Mouse (Mus musculus): ENCODE measurements around the gene Mapre3. TPM values are rescaled to one million over a fixed set of nuclear protein-coding genes. Genes with fewer than 3 reads are reported as not detected.
"Not testable (repeated sequence)": the region's sequence is repeated elsewhere in the genome, so short reads cannot be mapped to it uniquely, and the experiment has no call there.

Gene Mapre3
- polyA plus RNA-seq, 1 experiment from 2014 or later, result 38.2 TPM

GRCm38 (mm10) chr5:30867712-30868111, 53.3 kb downstream of the Mapre3 start, which contains the start of gene Tmem214:
Gene Tmem214, plus strand, starts transcription at chr5:30868012.
- H3K4me1 ChIP-seq (replicated peaks; ENCODE audit: control insufficient read depth, insufficient read depth, low read length), result peaks cover 2% of the 10 kb centered on the region; the same call in 1 of the 2 replicates
- no peak within 1 kb of the TSS for H3K4me3 ChIP-seq (ENCODE audit: low read depth, low read length)
- no peak within 1 kb of the TSS for H3K27ac ChIP-seq (ENCODE audit: low read depth, low read length)
- WGBS, result 92% methylated on average over 3 of the region's 3 CpGs
- H3K36me3 ChIP-seq (ENCODE audit: control insufficient read depth, insufficient read depth, low read length), result no peaks in the 10 kb centered on the region
- no peak for ATAC-seq (ENCODE audit: low FRiP score)
- no peak within 1 kb of the TSS for H3K4me2 ChIP-seq (replicated peaks; ENCODE audit: low read depth, low read length)
- no peak within 1 kb of the TSS for H3K9ac ChIP-seq (ENCODE audit: low read depth, low read length)
- no peak for DNase-seq (ENCODE audit: low spot score)
- no peaks in the 10 kb centered on the region for H3K27me3 ChIP-seq (ENCODE audit: control insufficient read depth, insufficient read depth, low read length)
- no peaks in the 10 kb centered on the region for H3K9me3 ChIP-seq (ENCODE audit: control insufficient read depth, low read length)

DNA sequence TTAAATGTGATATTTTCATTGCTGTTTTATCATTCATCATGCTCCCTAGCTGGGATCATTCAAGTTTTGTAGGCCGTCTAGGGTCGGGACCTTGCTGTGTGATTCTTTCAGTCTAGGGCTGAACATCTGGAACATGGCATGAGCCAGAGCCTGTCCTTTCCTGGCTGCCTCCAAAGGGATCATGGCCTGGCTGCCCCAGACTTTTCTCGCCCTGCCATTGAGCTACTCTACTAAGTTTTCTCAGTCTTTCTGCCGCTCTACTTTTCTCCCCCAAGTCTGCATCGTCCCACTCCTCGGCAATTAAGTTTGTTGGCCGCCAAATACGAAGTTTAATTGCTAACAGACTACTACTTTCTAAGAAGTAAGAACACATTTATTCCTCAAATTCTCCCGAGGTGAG, 54.5 kb downstream of the Mapre3 start:
- WGBS, result 22% methylated on average over 9 of the region's 9 CpGs
- peak overlapping the region; percentile 65 for H3K9ac ChIP-seq (ENCODE audit: low read depth, low read length)
- H3K9me3 ChIP-seq (ENCODE audit: control insufficient read depth, low read length), result no peaks in the 10 kb centered on the region
- H3K36me3 ChIP-seq (ENCODE audit: control insufficient read depth, insufficient read depth, low read length), result 0 out of 2 replicates have a peak, but pooled peaks cover 5% of the 10 kb centered on the region
- peaks cover 2% of the 10 kb centered on the region; the same call in 1 of the 2 replicates for H3K4me1 ChIP-seq (replicated peaks; ENCODE audit: control insufficient read depth, insufficient read depth, low read length)
- ATAC-seq (ENCODE audit: low FRiP score) (peak; percentile 44), DNase-seq (ENCODE audit: low spot score) (no peak)
- H3K27me3 ChIP-seq (ENCODE audit: control insufficient read depth, insufficient read depth, low read length), result no peaks in the 10 kb centered on the region
- peak overlapping the region; percentile 70 for H3K4me2 ChIP-seq (replicated peaks; ENCODE audit: low read depth, low read length)
- no peak overlapping the region for H3K27ac ChIP-seq (ENCODE audit: low read depth, low read length)
- peak overlapping the region; percentile 90 for H3K4me3 ChIP-seq (ENCODE audit: low read depth, low read length)

DNA sequence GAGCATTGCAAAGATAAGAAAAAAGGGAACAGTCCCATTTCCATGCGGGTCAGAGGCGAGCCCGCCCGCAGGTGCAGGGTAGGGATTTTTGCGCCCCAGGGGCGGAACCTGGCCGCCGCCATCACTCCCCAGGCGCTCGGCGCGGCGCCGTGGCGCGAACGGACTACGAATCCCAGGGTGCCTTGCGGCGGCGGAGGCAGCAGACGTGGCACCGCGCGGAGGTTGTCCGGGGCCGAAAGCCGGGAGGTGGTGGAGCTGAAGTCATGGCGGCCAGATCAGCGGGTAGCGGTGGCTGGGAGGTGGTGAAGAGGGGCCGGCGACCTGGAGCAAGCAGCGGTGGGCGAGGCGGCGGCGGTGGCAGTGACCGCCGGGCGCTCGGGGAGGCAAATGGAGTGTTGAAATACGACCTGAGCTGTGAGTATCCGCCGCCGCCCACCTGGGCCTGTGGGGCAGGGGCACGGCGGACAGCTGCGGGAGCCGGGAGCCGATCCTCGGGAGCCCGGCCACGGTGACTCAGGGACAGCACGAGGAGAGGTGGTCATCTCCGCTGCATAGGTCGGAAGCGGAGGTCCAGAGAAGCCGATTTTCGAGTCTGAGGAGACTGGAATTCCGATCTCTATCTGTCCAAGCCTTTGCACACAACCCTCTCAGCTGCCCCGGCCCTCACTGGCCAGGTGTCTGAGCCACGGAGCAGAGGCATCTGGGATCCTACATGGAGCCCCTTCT, 55.1 kb downstream of the Mapre3 start:
- peaks cover 2% of the 10 kb centered on the region; the same call in 1 of the 2 replicates for H3K4me1 ChIP-seq (replicated peaks; ENCODE audit: control insufficient read depth, insufficient read depth, low read length)
- DNase-seq (ENCODE audit: low spot score) (peak; percentile 92), ATAC-seq (ENCODE audit: low FRiP score) (peak; percentile 92)
- 0 out of 2 replicates have a peak overlapping the region, but pooled peaks have one; percentile 34 for H3K27ac ChIP-seq (ENCODE audit: low read depth, low read length)
- peak overlapping the region; percentile 90 for H3K4me3 ChIP-seq (ENCODE audit: low read depth, low read length)
- 0 out of 2 replicates have a peak, but pooled peaks cover 9% of the 10 kb centered on the region for H3K36me3 ChIP-seq (ENCODE audit: control insufficient read depth, insufficient read depth, low read length)
- H3K9ac ChIP-seq (ENCODE audit: low read depth, low read length), result peak overlapping the region; percentile 65
- no peaks in the 10 kb centered on the region for H3K9me3 ChIP-seq (ENCODE audit: control insufficient read depth, low read length)
- WGBS, result under 1% methylated on average over 63 of the region's 63 CpGs
- H3K27me3 ChIP-seq (ENCODE audit: control insufficient read depth, insufficient read depth, low read length), result no peaks in the 10 kb centered on the region
- H3K4me2 ChIP-seq (replicated peaks; ENCODE audit: low read depth, low read length), result peak overlapping the region; percentile 70

DNA sequence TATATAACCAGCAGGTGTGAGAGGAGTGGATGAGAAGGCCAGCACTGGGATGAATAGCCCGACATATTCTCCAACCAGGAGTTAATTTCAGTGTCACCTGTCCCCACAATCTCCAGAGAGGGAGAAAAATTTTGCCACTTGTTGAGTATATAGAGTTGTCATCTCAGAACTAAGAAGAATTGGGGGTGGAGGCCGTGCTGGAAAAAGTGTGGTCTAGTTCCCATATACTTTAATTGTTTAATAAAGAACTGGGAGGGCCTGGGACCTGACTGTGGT, 55.6 kb downstream of the Mapre3 start:
- Histone ChIP-seq H3K4me3 (ENCODE audit: low read depth, low read length) (peak overlapping the region; percentile 90), H3K27me3 (ENCODE audit: control insufficient read depth, insufficient read depth, low read length) (no peaks in the 10 kb centered on the region), H3K4me1 (replicated peaks; ENCODE audit: control insufficient read depth, insufficient read depth, low read length) (peaks cover 2% of the 10 kb centered on the region; the same call in 1 of the 2 replicates), H3K4me2 (replicated peaks; ENCODE audit: low read depth, low read length) (peak overlapping the region; percentile 70), H3K9me3 (ENCODE audit: control insufficient read depth, low read length) (no peaks in the 10 kb centered on the region), H3K27ac (ENCODE audit: low read depth, low read length) (no peak overlapping the region), H3K9ac (ENCODE audit: low read depth, low read length) (peak overlapping the region; percentile 65), H3K36me3 (ENCODE audit: control insufficient read depth, insufficient read depth, low read length) (0 out of 2 replicates have a peak, but pooled peaks cover 13% of the 10 kb centered on the region)
- DNase-seq (ENCODE audit: low spot score) (no peak), ATAC-seq (ENCODE audit: low FRiP score) (no peak)
- 27% methylated on average over 2 of the region's 2 CpGs for WGBS

DNA sequence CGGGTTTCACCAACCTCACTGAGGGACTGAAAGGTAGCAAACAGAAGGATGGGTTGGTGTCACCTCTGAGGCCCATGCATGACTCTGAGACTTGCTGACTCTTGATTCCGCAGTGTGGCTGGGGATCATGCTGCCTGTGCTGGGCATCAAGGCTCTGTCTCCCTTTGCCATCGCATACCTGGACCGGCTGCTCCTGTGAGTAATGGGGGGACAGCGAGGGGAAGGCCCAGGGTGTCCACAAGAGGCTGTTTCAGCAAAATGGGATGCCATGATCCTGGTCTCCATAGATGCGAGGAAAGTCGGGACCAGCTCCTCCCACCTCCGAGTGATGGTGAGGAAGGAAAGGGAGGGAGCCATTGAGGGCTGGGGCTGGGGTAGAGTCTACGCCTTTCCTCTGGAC, 58.1 kb downstream of the Mapre3 start:
- Histone ChIP-seq H3K4me3 (ENCODE audit: low read depth, low read length) (no peak overlapping the region), H3K27ac (ENCODE audit: low read depth, low read length) (no peak overlapping the region), H3K4me1 (replicated peaks; ENCODE audit: control insufficient read depth, insufficient read depth, low read length) (peaks cover 2% of the 10 kb centered on the region; the same call in 1 of the 2 replicates), H3K4me2 (replicated peaks; ENCODE audit: low read depth, low read length) (no peak overlapping the region), H3K36me3 (ENCODE audit: control insufficient read depth, insufficient read depth, low read length) (peaks cover 32% of the 10 kb centered on the region), H3K9ac (ENCODE audit: low read depth, low read length) (no peak overlapping the region), H3K9me3 (ENCODE audit: control insufficient read depth, low read length) (no peaks in the 10 kb centered on the region), H3K27me3 (ENCODE audit: control insufficient read depth, insufficient read depth, low read length) (no peaks in the 10 kb centered on the region)
- ATAC-seq (ENCODE audit: low FRiP score) (no peak), DNase-seq (ENCODE audit: low spot score) (no peak)
- WGBS, result 93% methylated on average over 9 of the region's 9 CpGs

DNA sequence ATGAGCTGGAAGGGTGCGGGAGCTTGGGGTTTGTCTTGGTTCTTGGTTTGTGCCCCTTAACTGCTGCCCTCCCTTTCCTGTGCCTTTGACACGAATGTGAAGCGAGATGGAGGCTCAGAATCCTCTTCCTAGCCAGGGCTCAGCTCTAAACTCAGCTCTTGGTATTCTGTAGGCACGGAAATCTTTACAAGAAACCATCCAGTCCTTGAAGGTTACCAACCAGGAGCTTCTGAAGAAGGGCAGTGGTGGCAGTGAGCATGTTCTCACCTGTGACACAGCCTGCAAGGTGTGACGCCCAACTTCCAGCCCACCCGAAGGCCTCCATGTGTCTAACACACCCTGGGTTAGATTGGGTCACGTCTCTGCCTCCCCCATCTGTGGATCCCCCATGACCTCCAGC, 59.9 kb downstream of the Mapre3 start:
- Histone ChIP-seq H3K4me2 (replicated peaks; ENCODE audit: low read depth, low read length) (no peak overlapping the region), H3K4me3 (ENCODE audit: low read depth, low read length) (no peak overlapping the region), H3K27me3 (ENCODE audit: control insufficient read depth, insufficient read depth, low read length) (no peaks in the 10 kb centered on the region), H3K27ac (ENCODE audit: low read depth, low read length) (no peak overlapping the region), H3K9ac (ENCODE audit: low read depth, low read length) (no peak overlapping the region), H3K4me1 (replicated peaks; ENCODE audit: control insufficient read depth, insufficient read depth, low read length) (peaks cover 2% of the 10 kb centered on the region; the same call in 1 of the 2 replicates), H3K9me3 (ENCODE audit: control insufficient read depth, low read length) (no peaks in the 10 kb centered on the region), H3K36me3 (ENCODE audit: control insufficient read depth, insufficient read depth, low read length) (peaks cover 32% of the 10 kb centered on the region)
- ATAC-seq (ENCODE audit: low FRiP score) (no peak), DNase-seq (ENCODE audit: low spot score) (no peak)
- WGBS, result 84% methylated on average over 7 of the region's 7 CpGs

GRCm38 (mm10) chr5:30878616-30879015, 64.2 kb downstream of the Mapre3 start:
- Histone ChIP-seq H3K27ac (ENCODE audit: low read depth, low read length) (no peak overlapping the region), H3K27me3 (ENCODE audit: control insufficient read depth, insufficient read depth, low read length) (no peaks in the 10 kb centered on the region), H3K36me3 (ENCODE audit: control insufficient read depth, insufficient read depth, low read length) (peaks cover 29% of the 10 kb centered on the region), H3K9ac (ENCODE audit: low read depth, low read length) (no peak overlapping the region), H3K4me3 (ENCODE audit: low read depth, low read length) (no peak overlapping the region), H3K9me3 (ENCODE audit: control insufficient read depth, low read length) (no peaks in the 10 kb centered on the region), H3K4me1 (replicated peaks; ENCODE audit: control insufficient read depth, insufficient read depth, low read length) (no peaks in the 10 kb centered on the region), H3K4me2 (replicated peaks; ENCODE audit: low read depth, low read length) (no peak overlapping the region)
- ATAC-seq (ENCODE audit: low FRiP score), result no peak
- 62% methylated on average over 6 of the region's 6 CpGs for WGBS
- DNase-seq (ENCODE audit: low spot score), result no peak

GRCm38 (mm10) chr5:30879347-30879943, 65.0 kb downstream of the Mapre3 start:
- Histone ChIP-seq H3K9me3 (ENCODE audit: control insufficient read depth, low read length) (no peaks in the 10 kb centered on the region), H3K27ac (ENCODE audit: low read depth, low read length) (no peak overlapping the region), H3K9ac (ENCODE audit: low read depth, low read length) (no peak overlapping the region), H3K36me3 (ENCODE audit: control insufficient read depth, insufficient read depth, low read length) (peaks cover 23% of the 10 kb centered on the region), H3K4me2 (replicated peaks; ENCODE audit: low read depth, low read length) (no peak overlapping the region), H3K4me1 (replicated peaks; ENCODE audit: control insufficient read depth, insufficient read depth, low read length) (no peaks in the 10 kb centered on the region), H3K27me3 (ENCODE audit: control insufficient read depth, insufficient read depth, low read length) (no peaks in the 10 kb centered on the region), H3K4me3 (ENCODE audit: low read depth, low read length) (no peak overlapping the region)
- 79% methylated on average over 5 of the region's 5 CpGs for WGBS
- DNase-seq (ENCODE audit: low spot score) (no peak), ATAC-seq (ENCODE audit: low FRiP score) (no peak)

DNA sequence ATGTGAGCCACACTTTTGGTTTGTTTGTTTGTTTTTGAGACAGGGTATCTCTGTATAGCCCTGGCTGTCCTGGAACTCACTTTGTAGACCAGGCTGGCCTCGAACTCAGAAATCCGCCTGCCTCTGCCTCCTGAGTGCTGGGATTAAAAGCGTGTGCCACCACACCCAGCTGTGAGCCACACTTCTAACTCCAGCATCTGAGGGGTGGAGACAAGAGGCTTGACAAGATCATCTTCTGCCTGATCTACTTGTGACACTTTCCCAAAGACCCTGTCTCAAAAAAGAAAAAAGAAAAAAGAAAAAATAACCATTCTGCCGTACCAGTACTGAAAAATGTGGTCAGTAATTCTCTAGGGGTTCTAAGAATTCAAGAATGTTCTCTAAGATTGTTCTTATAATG, 67.4 kb downstream of the Mapre3 start:
- not testable (repeated sequence) for H3K36me3 ChIP-seq (ENCODE audit: control insufficient read depth, insufficient read depth, low read length); DNase-seq (ENCODE audit: low spot score); H3K4me2 ChIP-seq (replicated peaks; ENCODE audit: low read depth, low read length); H3K9ac ChIP-seq (ENCODE audit: low read depth, low read length); H3K4me1 ChIP-seq (replicated peaks; ENCODE audit: control insufficient read depth, insufficient read depth, low read length); ATAC-seq (ENCODE audit: low FRiP score); H3K9me3 ChIP-seq (ENCODE audit: control insufficient read depth, low read length); H3K4me3 ChIP-seq (ENCODE audit: low read depth, low read length); H3K27ac ChIP-seq (ENCODE audit: low read depth, low read length); H3K27me3 ChIP-seq (ENCODE audit: control insufficient read depth, insufficient read depth, low read length)
- 81% methylated on average over 4 of the region's 4 CpGs for WGBS

Data from hindbrain, embryonic 11.5 days (tissue).